Mouse (Mus musculus) ES-E14 (cell line): ENCODE measurements around the gene Bri3.

ENCODE experiments used
- CHD2 ChIP-seq: IDR thresholded peaks from 2 replicates; pipeline ENCODE4 v1.6.1; 2014; ENCODE audit warnings: mild to moderate bottlenecking, low read depth, low read length, inconsistent platforms
- ZNF384 ChIP-seq: IDR thresholded peaks from 2 replicates; pipeline ENCODE4 v1.6.1; 2012; ENCODE audit warnings: low read depth, low read length, inconsistent platforms

- TF ChIP-seq ZNF384 (no peak), CHD2 (no peak)
These were observed 17.6 kb downstream of the Bri3 start for GRCm38 (mm10) chr5:144261829-144262228.
